In genomic region chr10:39674766-39675165, GRCm38 (mm10) we compare ENCODE assay signal across 10 mouse cellular contexts. TPM values are rescaled to one million over a fixed set of nuclear protein-coding genes. Genes with fewer than 3 reads are reported as not detected.
DNase-seq lines count a peak whose midpoint lies in the region; ATAC-seq lines count a peak whose summit lies in the region.
"Had no signal": no experiment of that assay in that cellular context is flagged by ENCODE, and none has a peak within 500 bp of the region (broad histone marks: within the 10 kb centered on the region; RNA-seq: fewer than 3 reads in every experiment).

No protein-coding gene starts in this region.

- no peak overlapping the region for H3K4me3 ChIP-seq in intestine, embryonic 16.5 days (ENCODE audit: low read length)
- H3K4me3 ChIP-seq in intestine, embryonic 15.5 days (replicated peaks) = no peak overlapping the region
- no peak overlapping the region for H3K4me3 ChIP-seq in forebrain, embryonic 14.5 days (ENCODE audit: low read depth, low read length)
- H3K4me3 ChIP-seq in midbrain, embryonic 13.5 days (replicated peaks) = no peak overlapping the region

- 0 out of 2 replicates have a peak, but pooled peaks cover 2% of the 10 kb centered on the region for H3K4me1 ChIP-seq in intestine, embryonic 16.5 days (ENCODE audit: control insufficient read depth, insufficient read depth, low read length)
- no peaks in the 10 kb centered on the region for H3K4me1 ChIP-seq in intestine, embryonic 15.5 days (replicated peaks)
- H3K4me1 ChIP-seq in forebrain, embryonic 14.5 days (ENCODE audit: control insufficient read depth, insufficient read depth, low read length) = peaks cover 22% of the 10 kb centered on the region
- peaks cover 41% of the 10 kb centered on the region for H3K4me1 ChIP-seq in midbrain, embryonic 13.5 days (replicated peaks)

- no peak overlapping the region for H3K4me2 ChIP-seq in intestine, embryonic 16.5 days (ENCODE audit: low read depth, low read length)
- no peak overlapping the region for H3K4me2 ChIP-seq in intestine, embryonic 15.5 days (replicated peaks)
- no peak overlapping the region for H3K4me2 ChIP-seq in forebrain, embryonic 14.5 days (ENCODE audit: low read length)
- no peak overlapping the region for H3K4me2 ChIP-seq in midbrain, embryonic 13.5 days (replicated peaks)

- no peaks in the 10 kb centered on the region for H3K9me3 ChIP-seq in intestine, embryonic 16.5 days (ENCODE audit: control insufficient read depth, low read length)
- no peaks in the 10 kb centered on the region for H3K9me3 ChIP-seq in intestine, embryonic 15.5 days
- no peaks in the 10 kb centered on the region for H3K9me3 ChIP-seq in forebrain, embryonic 14.5 days (replicated peaks; ENCODE audit: control insufficient read depth, low read length)
- no peaks in the 10 kb centered on the region for H3K9me3 ChIP-seq in midbrain, embryonic 13.5 days

- no peaks in the 10 kb centered on the region for H3K36me3 ChIP-seq in intestine, embryonic 16.5 days (ENCODE audit: control insufficient read depth, insufficient read depth, low read length)
- H3K36me3 ChIP-seq in intestine, embryonic 15.5 days = no peaks in the 10 kb centered on the region
- peaks cover 2% of the 10 kb centered on the region; the same call in 1 of the 2 replicates for H3K36me3 ChIP-seq in forebrain, embryonic 14.5 days (ENCODE audit: control insufficient read depth, insufficient read depth, low read length)
- H3K36me3 ChIP-seq in midbrain, embryonic 13.5 days = peaks cover 3% of the 10 kb centered on the region; the same call in 1 of the 2 replicates

- H3K27ac ChIP-seq in intestine, embryonic 16.5 days (ENCODE audit: low read length) = 0 out of 2 replicates have a peak overlapping the region, but pooled peaks have one; percentile 40
- no peak overlapping the region for H3K27ac ChIP-seq in intestine, embryonic 15.5 days
- H3K27ac ChIP-seq in forebrain, embryonic 14.5 days (ENCODE audit: low read depth, low read length) = no peak overlapping the region
- H3K27ac ChIP-seq in midbrain, embryonic 13.5 days = peak overlapping the region; percentile 56
- H3K27ac ChIP-seq: macrophage had no signal

- 74% methylated on average over 3 of the region's 3 CpGs for WGBS in intestine, embryonic 16.5 days
- WGBS in intestine, embryonic 15.5 days = 69% methylated on average over 3 of the region's 3 CpGs
- WGBS in forebrain, embryonic 14.5 days = 20% methylated on average over 3 of the region's 3 CpGs
- WGBS in midbrain, embryonic 13.5 days = 9% methylated on average over 3 of the region's 3 CpGs

- DNase-seq in ZHBTc4 (ENCODE audit: low read depth, low spot score) = peak; percentile 61
- peak; percentile 26 for DNase-seq in forebrain, embryonic 14.5 days (ENCODE audit: low spot score)
- no peak for DNase-seq in heart, adult 8-10 months (ENCODE audit: low spot score)
- DNase-seq in cerebellum, postnatal 36 days = no peak

- no peaks in the 10 kb centered on the region for H3K27me3 ChIP-seq in intestine, embryonic 16.5 days (replicated peaks; ENCODE audit: control insufficient read depth, insufficient read depth, low read length)
- H3K27me3 ChIP-seq in intestine, embryonic 15.5 days (replicated peaks) = no peaks in the 10 kb centered on the region
- no peaks in the 10 kb centered on the region for H3K27me3 ChIP-seq in forebrain, embryonic 14.5 days (replicated peaks; ENCODE audit: control insufficient read depth, insufficient read depth, low read length)
- H3K27me3 ChIP-seq in midbrain, embryonic 13.5 days = no peaks in the 10 kb centered on the region
- H3K27me3 ChIP-seq: Patski had no signal

- H3K9ac ChIP-seq in intestine, embryonic 16.5 days (ENCODE audit: low read depth, low read length) = no peak overlapping the region
- H3K9ac ChIP-seq in intestine, embryonic 15.5 days = no peak overlapping the region
- no peak overlapping the region for H3K9ac ChIP-seq in forebrain, embryonic 14.5 days (ENCODE audit: low read length)
- H3K9ac ChIP-seq in midbrain, embryonic 13.5 days (replicated peaks) = no peak overlapping the region

- ATAC-seq in intestine, embryonic 16.5 days = no peak
- ATAC-seq in intestine, embryonic 15.5 days = no peak
- no peak for ATAC-seq in forebrain, embryonic 14.5 days
- 0 out of 2 replicates have a peak, but pooled peaks have one; percentile 15 for ATAC-seq in midbrain, embryonic 13.5 days
- no peak for ATAC-seq in erythroblast, adult 5-6 weeks (replicated peaks; ENCODE audit: low FRiP score, poor library complexity, severe bottlenecking)
- ATAC-seq: Patski had no signal

RNA-seq across cellular contexts. Expression of gene Rev3l, which starts 57.2 kb away (rescaled TPM):
- polyA plus RNA-seq in intestine, embryonic 16.5 days (2015; fragmentation: Nextera tagmentation; extraction: Ambion mirVana) = 8.5 and 8.7 TPM in 2 replicates
- 13.5 and 13.7 TPM in 2 replicates for polyA plus RNA-seq in intestine, embryonic 15.5 days (2015; fragmentation: Nextera tagmentation; extraction: Ambion mirVana)
- 31.6 and 33.3 TPM in 2 replicates for polyA plus RNA-seq in forebrain, embryonic 14.5 days (2014; fragmentation: Nextera tagmentation; extraction: Ambion mirVana)
- 30.3 and 32.8 TPM in 2 replicates for polyA plus RNA-seq in midbrain, embryonic 13.5 days (2015; fragmentation: Nextera tagmentation; extraction: Ambion mirVana)
- 10 to 100 TPM in 1 of 4 experiments, 1 to 10 TPM in 3; 9.1 to 11.0 (median 9.7) TPM for total RNA-seq in heart, adult 8-10 months (2022)
- total RNA-seq in erythroblast, adult 5-6 weeks (2015; ENCODE audit: low replicate concordance) = 22.2 and 22.5 TPM in 2 replicates
- total RNA-seq in erythroblast, adult 5-6 weeks (2017; ENCODE audit: low replicate concordance) = 19.7 and 23.4 TPM in 2 replicates

Comparison
In these comparisons a context has a peak if more than half of its experiments do, and no peak if none do; other contexts are left out.
1. H3K27ac ChIP-seq: peak in intestine, embryonic 16.5 days (single experiment) and midbrain, embryonic 13.5 days (single experiment); none in intestine, embryonic 15.5 days (single experiment) and forebrain, embryonic 14.5 days (single experiment).
2. DNase-seq: peak in ZHBTc4 (single experiment) and forebrain, embryonic 14.5 days (single experiment); none in heart, adult 8-10 months (single experiment) and cerebellum, postnatal 36 days (0 of 2).